Mouse (Mus musculus): Measurements from ENCODE around the gene Styxl1. TPM values are rescaled to one million over a fixed set of nuclear protein-coding genes. Genes with fewer than 3 reads are reported as not detected.

Styxl1 gene
- polyA plus RNA-seq, 1 experiment: 0.57 TPM

DNA sequence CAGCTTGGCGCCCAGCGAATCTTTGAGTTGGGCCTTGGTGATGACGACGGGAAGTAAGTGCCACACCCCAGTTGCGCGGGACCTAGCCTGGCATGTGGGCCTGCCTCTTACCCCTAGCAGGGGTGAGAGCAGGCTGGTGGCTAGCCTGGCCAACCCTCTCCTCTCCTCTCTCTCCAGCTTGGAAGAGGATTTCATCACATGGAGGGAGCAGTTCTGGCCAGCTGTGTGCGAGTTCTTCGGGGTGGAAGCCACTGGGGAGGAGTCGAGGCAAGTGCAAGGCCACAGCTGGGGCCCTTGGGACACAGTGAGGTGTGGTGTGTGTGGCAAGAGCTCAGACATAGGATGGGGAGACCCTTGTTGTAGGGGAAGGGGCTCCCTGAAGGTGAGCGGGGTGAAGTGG, 47.3 kb downstream of the Styxl1 start:
- no peak for DNase-seq
- Histone ChIP-seq H3K27ac (ENCODE audit: control insufficient read depth, insufficient read depth, low read length) (no peak overlapping the region), H3K27me3 (ENCODE audit: control insufficient read depth, insufficient read depth, low read length) (no peaks in the 10 kb centered on the region), H3K4me3 (ENCODE audit: control insufficient read depth, insufficient read depth, low read length) (no peak overlapping the region), H3K36me3 (ENCODE audit: control insufficient read depth, insufficient read depth, low read length) (peaks cover 42% of the 10 kb centered on the region), H3K4me1 (replicated peaks; ENCODE audit: control insufficient read depth, insufficient read depth, low read length) (no peaks in the 10 kb centered on the region)
- 93% methylated on average over 10 of the region's 10 CpGs for WGBS
- TF ChIP-seq POLR2A (IDR thresholded peaks at IDR 0.05; ENCODE audit: control insufficient read depth, extremely low read depth, insufficient read depth, low read length, poor library complexity) (no peak), CTCF (IDR thresholded peaks at IDR 0.05; ENCODE audit: borderline replicate concordance, control insufficient read depth, extremely low read depth, insufficient read depth, low read length, poor library complexity) (no peak)

DNA sequence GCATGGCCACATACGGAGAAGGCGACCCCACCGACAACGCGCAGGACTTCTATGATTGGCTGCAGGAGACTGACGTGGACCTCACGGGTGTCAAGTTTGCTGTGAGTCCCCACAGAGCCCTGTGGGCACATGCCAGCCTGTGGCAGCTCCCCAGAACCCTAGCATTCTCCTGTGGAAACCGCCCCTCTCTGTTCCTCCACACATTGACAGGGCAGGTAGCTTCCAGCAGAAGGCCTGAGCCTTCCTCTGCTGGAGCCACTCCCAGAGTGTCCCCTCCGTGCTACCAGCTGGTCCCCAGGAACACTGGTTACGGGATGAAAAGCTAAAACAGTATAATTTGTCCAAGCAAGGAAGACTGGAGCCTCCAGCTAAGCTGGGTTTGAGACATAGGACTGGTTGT, 47.9 kb downstream of the Styxl1 start:
- no peaks in the 10 kb centered on the region for H3K4me1 ChIP-seq (replicated peaks; ENCODE audit: control insufficient read depth, insufficient read depth, low read length)
- H3K4me3 ChIP-seq (ENCODE audit: control insufficient read depth, insufficient read depth, low read length): no peak overlapping the region
- DNase-seq: no peak
- TF ChIP-seq POLR2A (IDR thresholded peaks at IDR 0.05; ENCODE audit: control insufficient read depth, extremely low read depth, insufficient read depth, low read length, poor library complexity): no peak
- no peaks in the 10 kb centered on the region for H3K27me3 ChIP-seq (ENCODE audit: control insufficient read depth, insufficient read depth, low read length)
- H3K36me3 ChIP-seq (ENCODE audit: control insufficient read depth, insufficient read depth, low read length): peaks cover 42% of the 10 kb centered on the region
- no peak overlapping the region for H3K27ac ChIP-seq (ENCODE audit: control insufficient read depth, insufficient read depth, low read length)
- 99% methylated on average over 10 of the region's 10 CpGs for WGBS

DNA sequence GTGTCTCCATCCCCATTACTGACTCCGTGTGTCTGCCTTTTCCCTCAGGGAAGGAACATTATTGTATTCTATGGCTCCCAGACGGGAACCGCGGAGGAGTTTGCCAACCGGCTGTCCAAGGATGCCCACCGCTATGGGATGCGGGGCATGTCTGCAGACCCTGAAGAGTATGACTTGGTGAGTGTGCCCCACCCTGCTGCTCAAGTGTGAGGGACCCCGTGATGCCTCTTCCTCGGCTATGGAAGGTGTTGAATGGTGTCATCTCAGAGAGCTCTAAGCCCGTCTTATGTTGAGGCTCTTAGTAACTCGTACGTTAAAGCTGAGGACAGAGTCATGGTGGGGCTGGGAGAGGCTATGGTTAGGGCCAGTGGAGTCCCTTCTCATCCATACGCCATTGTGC, 48.8 kb downstream of the Styxl1 start:
- H3K4me1 ChIP-seq (replicated peaks; ENCODE audit: control insufficient read depth, insufficient read depth, low read length): no peaks in the 10 kb centered on the region
- TF ChIP-seq CTCF (IDR thresholded peaks at IDR 0.05; ENCODE audit: borderline replicate concordance, control insufficient read depth, extremely low read depth, insufficient read depth, low read length, poor library complexity) (no peak), POLR2A (IDR thresholded peaks at IDR 0.05; ENCODE audit: control insufficient read depth, extremely low read depth, insufficient read depth, low read length, poor library complexity) (no peak)
- 98% methylated on average over 13 of the region's 13 CpGs for WGBS
- no peak for DNase-seq
- H3K27me3 ChIP-seq (ENCODE audit: control insufficient read depth, insufficient read depth, low read length): no peaks in the 10 kb centered on the region
- H3K4me3 ChIP-seq (ENCODE audit: control insufficient read depth, insufficient read depth, low read length): no peak overlapping the region
- H3K27ac ChIP-seq (ENCODE audit: control insufficient read depth, insufficient read depth, low read length): no peak overlapping the region
- H3K36me3 ChIP-seq (ENCODE audit: control insufficient read depth, insufficient read depth, low read length): peaks cover 33% of the 10 kb centered on the region

DNA sequence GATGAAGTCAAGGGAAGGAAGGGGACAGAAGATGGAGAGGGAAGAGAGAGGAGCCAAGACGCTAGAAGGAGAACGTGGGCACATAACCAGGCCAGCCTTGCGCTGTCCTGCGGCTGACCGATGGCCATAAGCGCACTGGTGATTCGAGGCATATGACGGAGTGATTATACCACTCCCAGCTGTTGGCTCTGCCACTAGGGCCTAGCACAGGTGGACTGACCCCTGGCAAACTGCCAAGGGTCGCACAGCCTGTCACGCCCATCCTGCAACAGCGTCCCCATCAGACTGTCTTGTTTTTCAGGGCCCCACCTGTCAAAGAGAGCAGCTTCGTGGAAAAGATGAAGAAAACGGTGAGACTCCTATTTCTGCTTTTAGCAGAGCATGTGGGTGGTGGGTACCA, 49.8 kb downstream of the Styxl1 start:
- TF ChIP-seq POLR2A (IDR thresholded peaks at IDR 0.05; ENCODE audit: control insufficient read depth, extremely low read depth, insufficient read depth, low read length, poor library complexity) (no peak), CTCF (IDR thresholded peaks at IDR 0.05; ENCODE audit: borderline replicate concordance, control insufficient read depth, extremely low read depth, insufficient read depth, low read length, poor library complexity) (no peak)
- H3K4me3 ChIP-seq (ENCODE audit: control insufficient read depth, insufficient read depth, low read length): no peak overlapping the region
- 97% methylated on average over 13 of the region's 13 CpGs for WGBS
- H3K4me1 ChIP-seq (replicated peaks; ENCODE audit: control insufficient read depth, insufficient read depth, low read length): no peaks in the 10 kb centered on the region
- H3K27me3 ChIP-seq (ENCODE audit: control insufficient read depth, insufficient read depth, low read length): no peaks in the 10 kb centered on the region
- peaks cover 28% of the 10 kb centered on the region for H3K36me3 ChIP-seq (ENCODE audit: control insufficient read depth, insufficient read depth, low read length)
- no peak for DNase-seq
- no peak overlapping the region for H3K27ac ChIP-seq (ENCODE audit: control insufficient read depth, insufficient read depth, low read length)

DNA sequence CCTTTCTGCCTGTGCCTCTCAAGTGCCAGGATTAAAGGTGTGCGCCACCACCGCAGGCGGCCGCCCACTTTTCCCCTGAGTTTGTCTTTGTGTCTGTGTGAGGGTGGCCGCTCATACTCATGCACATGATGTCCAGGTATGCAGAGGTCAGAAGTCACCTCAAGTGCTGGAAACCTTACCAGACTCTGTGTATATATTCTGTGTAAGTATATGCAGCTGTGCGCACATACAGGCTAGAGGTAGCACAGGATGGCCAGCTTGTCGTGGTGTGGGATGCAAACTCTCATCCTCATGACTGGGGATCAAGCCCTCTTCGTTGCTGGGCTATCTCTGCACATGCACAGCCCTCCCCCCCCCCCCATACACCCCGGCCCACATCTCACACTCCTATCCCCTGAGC, 50.3 kb downstream of the Styxl1 start:
- Histone ChIP-seq H3K4me3 (ENCODE audit: control insufficient read depth, insufficient read depth, low read length) (no peak overlapping the region), H3K4me1 (replicated peaks; ENCODE audit: control insufficient read depth, insufficient read depth, low read length) (no peaks in the 10 kb centered on the region), H3K27me3 (ENCODE audit: control insufficient read depth, insufficient read depth, low read length) (no peaks in the 10 kb centered on the region), H3K36me3 (ENCODE audit: control insufficient read depth, insufficient read depth, low read length) (peaks cover 25% of the 10 kb centered on the region), H3K27ac (ENCODE audit: control insufficient read depth, insufficient read depth, low read length) (no peak overlapping the region)
- 93% methylated on average over 9 of the region's 9 CpGs for WGBS
- no peak for DNase-seq
- TF ChIP-seq POLR2A (IDR thresholded peaks at IDR 0.05; ENCODE audit: control insufficient read depth, extremely low read depth, insufficient read depth, low read length, poor library complexity): no peak
- no peak for TF ChIP-seq CTCF (IDR thresholded peaks at IDR 0.05; ENCODE audit: borderline replicate concordance, control insufficient read depth, extremely low read depth, insufficient read depth, low read length, poor library complexity)

DNA sequence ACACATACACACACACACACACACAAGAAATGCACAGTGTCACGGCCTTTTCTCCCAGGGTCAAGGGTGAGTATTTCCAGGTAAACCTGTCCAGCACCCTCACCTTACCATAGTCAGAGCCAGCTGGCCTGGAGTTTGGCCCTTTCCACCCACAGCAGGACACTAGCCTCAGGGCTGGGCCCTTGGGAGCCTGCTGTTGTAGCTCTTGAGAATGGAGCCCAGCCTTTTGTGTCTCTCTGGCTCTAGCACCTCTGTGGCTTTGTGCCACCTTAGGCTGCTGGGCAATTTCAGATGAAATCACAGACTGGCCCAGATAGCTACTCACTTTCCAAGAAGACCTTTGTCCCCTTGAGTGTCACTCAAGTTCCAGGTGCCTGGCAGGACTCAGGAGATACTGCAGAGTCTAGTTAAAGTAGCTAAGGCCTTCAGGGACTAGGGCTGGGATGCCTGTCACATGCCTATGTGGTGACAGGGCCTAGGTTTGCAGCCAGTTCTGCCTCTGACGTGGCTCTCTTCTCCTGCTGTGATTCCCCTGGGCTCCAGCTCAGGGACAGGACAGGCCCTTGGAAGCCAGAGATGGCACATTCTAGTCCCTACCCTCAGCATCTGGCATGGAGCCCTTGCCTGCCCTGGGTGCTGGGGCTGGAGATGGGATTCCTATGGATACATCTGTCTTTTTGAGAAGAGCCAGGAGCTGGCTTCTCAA, 51.4 kb downstream of the Styxl1 start:
- Histone ChIP-seq H3K36me3 (ENCODE audit: control insufficient read depth, insufficient read depth, low read length) (peaks cover 14% of the 10 kb centered on the region), H3K4me3 (ENCODE audit: control insufficient read depth, insufficient read depth, low read length) (no peak overlapping the region), H3K27ac (ENCODE audit: control insufficient read depth, insufficient read depth, low read length) (no peak overlapping the region), H3K27me3 (ENCODE audit: control insufficient read depth, insufficient read depth, low read length) (no peaks in the 10 kb centered on the region), H3K4me1 (replicated peaks; ENCODE audit: control insufficient read depth, insufficient read depth, low read length) (no peaks in the 10 kb centered on the region)
- no peak for DNase-seq
- no peak for TF ChIP-seq CTCF (IDR thresholded peaks at IDR 0.05; ENCODE audit: borderline replicate concordance, control insufficient read depth, extremely low read depth, insufficient read depth, low read length, poor library complexity)
- TF ChIP-seq POLR2A (IDR thresholded peaks at IDR 0.05; ENCODE audit: control insufficient read depth, extremely low read depth, insufficient read depth, low read length, poor library complexity): no peak
- WGBS: 94% methylated on average over 2 of the region's 2 CpGs

DNA sequence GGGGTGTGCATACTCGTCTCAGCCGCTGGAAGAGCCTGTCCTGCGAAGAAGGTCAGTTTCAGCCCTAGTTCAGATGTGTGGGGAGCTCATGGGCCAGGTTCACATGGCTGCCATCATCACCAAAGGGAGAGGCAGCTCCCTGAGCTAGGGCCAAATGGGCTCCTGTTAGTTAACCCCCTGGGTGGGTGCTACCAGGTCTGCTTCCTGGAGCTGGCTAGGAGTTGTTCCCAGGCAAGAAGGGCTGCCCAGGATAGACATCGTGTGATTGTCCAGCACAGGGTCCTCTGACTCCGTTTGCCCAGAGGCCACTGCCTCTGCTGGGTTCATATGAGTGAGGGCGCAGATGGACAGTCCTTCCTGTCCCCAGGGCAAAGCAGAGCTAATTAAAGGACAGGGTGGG, 52.2 kb downstream of the Styxl1 start:
- WGBS: 99% methylated on average over 6 of the region's 6 CpGs
- no peak for DNase-seq
- no peak overlapping the region for H3K4me3 ChIP-seq (ENCODE audit: control insufficient read depth, insufficient read depth, low read length)
- peaks cover 14% of the 10 kb centered on the region for H3K36me3 ChIP-seq (ENCODE audit: control insufficient read depth, insufficient read depth, low read length)
- H3K4me1 ChIP-seq (replicated peaks; ENCODE audit: control insufficient read depth, insufficient read depth, low read length): no peaks in the 10 kb centered on the region
- H3K27ac ChIP-seq (ENCODE audit: control insufficient read depth, insufficient read depth, low read length): no peak overlapping the region
- TF ChIP-seq CTCF (IDR thresholded peaks at IDR 0.05; ENCODE audit: borderline replicate concordance, control insufficient read depth, extremely low read depth, insufficient read depth, low read length, poor library complexity) (no peak), POLR2A (IDR thresholded peaks at IDR 0.05; ENCODE audit: control insufficient read depth, extremely low read depth, insufficient read depth, low read length, poor library complexity) (no peak)
- H3K27me3 ChIP-seq (ENCODE audit: control insufficient read depth, insufficient read depth, low read length): no peaks in the 10 kb centered on the region

Data from thymus, adult 2 months (tissue).